Mouse (Mus musculus): ENCODE results near the gene Anapc10.
"Not testable (repeated sequence)": the region's sequence is repeated elsewhere in the genome, so short reads cannot be mapped to it uniquely, and the experiment has no call there.

Gene Anapc10

DNA sequence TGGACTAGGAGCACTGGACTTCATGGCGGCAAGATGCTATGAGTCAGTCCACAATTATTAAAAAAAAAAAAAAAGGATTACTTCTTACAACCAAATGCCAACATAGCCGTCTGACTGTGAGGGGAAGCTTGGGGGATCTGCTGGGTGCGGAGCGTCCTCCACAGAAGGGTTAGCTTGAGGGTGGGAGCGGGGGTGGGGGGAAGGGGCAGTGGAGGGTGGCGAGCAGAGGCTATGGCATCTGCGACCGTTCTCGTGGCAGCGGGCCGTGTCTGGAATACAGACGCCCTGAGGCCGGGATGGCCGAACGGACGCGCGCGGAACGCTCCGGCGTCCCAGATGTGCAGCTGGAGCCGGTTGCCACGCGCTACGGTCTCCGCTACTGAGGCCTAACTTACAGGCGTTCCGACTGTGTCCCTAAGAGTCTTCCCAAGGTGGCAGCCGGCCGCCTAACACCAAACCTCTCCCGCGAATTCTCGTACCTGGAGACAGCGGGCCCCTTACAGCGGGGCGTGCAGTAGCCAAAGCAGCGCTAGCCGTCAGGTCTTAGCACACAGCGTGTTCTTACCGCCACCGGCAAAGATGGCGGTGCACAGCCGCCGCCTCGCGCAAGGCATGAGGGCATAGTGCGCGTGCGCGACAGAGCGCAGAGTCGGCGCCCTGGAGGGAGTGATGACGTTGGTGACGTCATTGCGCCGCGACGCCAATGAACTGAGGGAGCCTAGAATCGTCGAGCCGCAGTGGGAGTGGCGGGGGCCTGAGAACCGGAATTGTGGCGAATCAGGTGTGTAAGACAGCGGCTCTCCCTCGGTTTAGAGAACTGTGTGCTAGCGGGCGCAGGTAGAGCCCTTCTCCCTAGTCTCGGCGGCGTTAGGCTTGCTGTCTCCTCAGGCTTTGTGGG is at the start of gene Anapc10, which contains the start of gene Abce1:
Gene Anapc10, plus strand, starts transcription at position 757 of the 898 bp plus-strand sequence.
Gene Abce1, minus strand, starts transcription at position 677 of the 898 bp plus-strand sequence.
- DNase-seq: peak; percentile 99

DNA sequence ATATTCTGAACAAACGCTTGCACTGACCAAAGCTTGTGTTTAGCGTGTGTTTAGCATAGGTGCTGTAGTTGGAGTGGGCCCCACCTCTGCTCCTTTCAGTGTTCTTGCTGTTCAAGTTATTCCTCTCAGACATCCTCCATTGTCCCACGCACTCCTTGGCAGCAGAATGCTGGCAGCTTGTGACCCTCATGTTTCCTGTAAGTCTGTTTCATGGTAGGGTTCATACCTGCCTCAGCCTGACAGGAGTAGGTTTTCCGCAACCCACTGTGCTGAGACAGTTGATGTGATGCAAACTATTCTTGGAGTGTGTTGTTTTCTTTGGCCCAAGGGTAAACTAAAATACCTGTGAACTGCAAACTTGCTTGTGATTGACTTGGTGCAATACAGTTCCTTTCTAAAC is 35.2 kb upstream of the Anapc10 start:
- no peak for DNase-seq

DNA sequence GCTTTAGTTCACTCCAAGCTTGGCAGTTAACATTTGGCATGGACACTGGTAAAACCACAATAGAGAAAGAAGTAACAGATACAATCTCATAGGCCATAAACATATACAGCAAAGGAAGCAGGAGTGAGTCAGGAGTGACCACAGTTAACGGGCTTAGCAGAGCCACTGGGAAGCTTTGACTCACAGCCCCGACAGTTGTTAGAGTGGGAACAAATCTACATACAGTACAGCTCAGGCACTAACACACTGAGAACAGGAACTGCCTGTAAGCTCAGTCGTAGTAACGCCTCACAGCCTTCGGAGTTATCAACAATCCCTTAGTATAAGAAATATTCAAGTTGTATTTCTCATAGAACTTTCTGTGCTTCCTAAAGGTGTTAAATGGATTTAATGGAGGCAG is 32.6 kb upstream of the Anapc10 start:
- DNase-seq: peak; percentile 2

DNA sequence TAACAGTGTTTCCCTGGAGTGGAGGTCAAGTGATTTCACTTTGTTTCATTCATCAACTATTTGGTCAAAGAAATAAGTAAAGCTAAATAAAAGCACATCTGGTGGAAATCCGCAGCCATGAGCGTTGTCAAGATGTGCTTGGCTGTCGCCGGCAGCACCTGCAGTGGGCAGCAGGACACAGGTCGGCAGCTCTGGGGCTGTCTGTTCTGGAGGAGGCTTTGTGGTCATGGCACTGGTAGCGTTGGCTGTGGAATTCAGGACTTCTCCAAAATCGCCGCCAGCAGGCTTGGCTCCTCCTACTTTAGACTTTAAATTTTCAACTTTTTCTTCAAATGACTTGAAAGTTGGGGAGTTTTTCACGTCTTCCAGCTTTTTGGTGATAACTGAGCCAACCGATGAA is 31.5 kb upstream of the Anapc10 start:
- peak; percentile 15 for DNase-seq

DNA sequence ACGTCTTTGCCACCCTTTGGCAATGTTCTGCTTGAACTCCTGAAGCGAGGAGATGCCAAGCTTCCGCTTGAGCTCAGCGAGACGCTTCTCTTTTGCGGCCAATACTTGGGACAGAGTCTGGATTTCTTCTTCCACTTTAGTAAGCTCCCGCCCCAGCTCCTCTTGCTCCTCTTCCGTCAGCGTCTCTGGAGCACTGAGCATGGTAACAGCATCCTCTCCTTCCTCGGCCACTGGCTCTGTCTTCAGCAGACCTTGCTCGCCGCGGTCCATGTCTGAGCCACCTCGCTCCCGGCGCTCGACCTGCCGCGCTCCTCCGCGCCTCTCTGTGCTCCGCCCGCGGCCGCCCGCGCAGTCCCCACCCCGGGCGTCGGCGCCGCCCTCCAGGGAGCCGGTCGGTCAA is 31.1 kb upstream of the Anapc10 start:
- peak; percentile 47 for DNase-seq

DNA sequence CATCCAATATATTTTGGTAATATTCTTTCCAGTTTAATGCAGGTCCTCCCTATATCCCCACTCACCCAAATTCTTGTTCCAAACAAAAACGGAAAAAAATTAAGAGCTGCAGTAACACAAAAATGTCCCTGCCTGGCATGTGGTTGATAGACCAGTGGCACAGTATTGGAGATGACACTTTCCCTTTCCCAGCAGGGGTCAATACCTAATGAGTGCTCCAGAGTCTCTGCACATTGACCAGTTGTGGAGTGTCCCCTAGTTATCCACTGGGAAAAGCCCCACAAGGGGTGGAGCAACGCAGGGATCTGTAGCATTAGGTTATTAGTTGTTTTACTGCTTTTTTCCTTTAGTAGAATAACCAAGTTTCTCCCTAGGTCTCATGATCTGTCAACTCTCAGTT is 30.7 kb upstream of the Anapc10 start:
- DNase-seq: peak; percentile 51

DNA sequence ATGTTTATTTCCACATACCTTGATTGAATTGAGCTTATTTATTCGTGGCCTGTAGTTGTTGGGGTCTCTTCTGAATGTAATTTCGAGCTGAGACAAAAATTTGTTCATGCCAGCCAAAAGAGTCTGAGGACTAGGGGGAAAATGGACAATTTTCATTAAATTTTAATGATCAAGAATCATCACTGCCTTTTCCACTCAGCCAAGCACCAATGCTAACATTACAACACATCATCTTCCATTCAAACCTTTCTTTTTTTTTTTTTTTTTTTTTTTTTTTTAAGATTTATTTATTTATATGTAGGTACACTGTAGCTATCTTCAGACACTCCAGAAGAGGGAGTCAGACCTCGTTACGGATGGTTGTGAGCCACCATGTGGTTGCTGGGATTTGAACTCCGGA is 25.7 kb upstream of the Anapc10 start:
- DNase-seq: not testable (repeated sequence)

DNA sequence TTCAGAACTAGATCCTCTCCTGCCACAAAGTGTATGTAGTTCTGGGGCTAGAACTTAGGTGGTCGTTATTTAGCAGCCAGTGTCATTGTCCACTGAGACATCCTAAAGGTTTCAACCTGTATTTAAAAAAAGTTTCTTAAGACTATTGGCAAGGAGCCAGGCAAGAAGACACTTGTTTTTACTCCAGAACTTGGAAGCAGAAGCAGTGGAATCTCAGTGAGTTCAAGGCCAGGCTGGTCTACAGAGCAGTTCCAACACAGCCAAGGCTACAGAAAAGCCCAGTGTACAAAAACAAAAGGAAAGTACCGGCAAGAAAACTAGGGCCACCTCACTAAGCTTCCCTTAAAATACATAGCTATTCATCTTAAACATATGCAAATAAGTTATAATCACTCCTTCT is 19.1 kb upstream of the Anapc10 start:
- DNase-seq: no peak

DNA sequence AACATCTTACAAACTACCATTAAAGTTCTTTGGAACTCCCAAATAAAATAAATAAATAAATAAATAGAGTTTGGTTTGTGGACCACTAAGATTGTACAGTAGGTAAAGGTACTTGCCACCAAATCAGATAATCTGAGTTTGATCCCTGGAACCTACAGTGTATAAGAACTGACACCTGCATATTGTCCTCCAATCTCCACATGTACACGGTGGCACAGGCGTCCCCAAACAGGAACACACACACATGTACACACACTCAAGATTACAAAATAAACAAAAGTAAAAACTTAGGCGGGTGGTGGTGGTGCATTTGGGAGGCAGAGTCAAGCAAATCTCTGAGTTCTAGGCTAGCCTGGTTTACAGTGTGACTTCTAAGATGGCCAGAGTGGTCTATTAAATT is 4.9 kb upstream of the Anapc10 start:
- DNase-seq: no peak

DNA sequence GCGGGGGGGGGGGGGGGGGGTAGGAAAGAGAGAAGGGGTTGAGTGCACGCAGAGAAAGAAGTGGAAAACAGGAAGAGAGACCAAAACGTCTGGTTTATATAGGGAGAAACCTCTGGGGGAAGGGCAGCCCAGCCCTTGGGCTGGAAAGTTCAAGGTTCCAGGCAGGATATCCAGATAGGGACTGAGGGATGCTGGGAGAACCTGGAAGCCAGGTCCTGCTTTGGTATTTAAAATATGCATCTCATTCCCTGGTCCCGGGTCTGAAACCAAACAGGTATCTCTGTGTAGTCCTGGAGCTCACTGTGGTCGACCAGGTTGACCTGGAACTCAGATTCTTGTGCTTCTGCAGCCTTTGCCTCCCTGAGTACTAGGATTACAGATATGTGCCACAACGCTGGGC is 1.1 kb downstream of the Anapc10 start:
- DNase-seq: no peak

DNA sequence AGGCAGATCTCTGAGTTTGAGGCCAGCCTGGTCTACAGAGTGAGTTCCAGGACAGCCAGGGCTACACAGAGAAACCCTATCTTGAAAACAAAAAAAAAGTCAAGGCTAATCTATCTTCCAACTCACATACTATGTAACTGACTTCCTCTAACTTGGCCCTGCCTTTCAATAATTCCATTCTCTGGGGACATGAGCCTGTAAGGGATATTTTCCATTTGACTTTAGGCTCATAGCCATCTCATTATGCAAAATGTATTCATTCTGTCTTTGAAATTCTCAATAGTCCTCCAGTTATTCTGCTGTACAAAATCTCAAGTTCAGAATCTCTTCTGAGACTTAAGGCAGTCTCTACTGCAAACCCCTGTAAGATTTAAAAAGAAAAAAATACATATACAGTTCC is 9.9 kb downstream of the Anapc10 start:
- DNase-seq: no peak

DNA sequence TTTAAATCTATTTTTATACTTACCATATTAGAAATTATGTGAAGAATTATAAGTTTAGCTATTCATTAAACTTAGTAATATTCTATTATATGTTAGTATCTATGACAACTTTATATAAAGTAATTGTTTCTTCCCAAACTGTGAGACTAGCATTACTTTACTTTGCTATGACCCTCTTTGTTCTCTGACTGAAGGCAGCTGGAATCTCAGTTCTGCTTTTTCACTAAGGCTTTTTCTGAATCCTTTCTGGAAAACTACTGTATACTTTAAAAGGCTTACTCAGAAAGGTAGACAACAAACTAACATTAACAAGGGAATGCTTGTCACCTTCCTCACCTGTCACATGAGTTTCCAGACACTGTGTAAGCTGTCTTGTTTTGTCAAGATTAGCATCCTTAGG is 11.7 kb downstream of the Anapc10 start:
- no peak for DNase-seq

DNA sequence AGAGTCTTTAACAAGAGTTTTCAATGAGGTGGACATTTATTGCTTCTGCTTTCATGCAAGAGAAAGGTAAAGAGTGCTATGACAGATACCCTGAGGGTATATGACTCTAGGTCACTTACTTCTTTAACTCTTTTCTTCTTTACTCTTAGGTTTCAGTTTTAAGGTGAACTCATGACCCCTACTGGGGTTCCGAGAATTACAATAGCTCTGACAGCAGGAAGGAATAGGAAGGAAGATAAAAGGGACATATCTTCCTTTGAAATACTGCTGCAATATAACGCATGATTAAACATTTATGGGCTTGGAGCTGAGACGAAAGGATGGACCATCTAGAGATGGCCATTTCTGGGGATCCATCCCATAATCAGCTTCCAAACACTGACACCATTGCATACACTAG is 13.0 kb downstream of the Anapc10 start:
- no peak for DNase-seq

DNA sequence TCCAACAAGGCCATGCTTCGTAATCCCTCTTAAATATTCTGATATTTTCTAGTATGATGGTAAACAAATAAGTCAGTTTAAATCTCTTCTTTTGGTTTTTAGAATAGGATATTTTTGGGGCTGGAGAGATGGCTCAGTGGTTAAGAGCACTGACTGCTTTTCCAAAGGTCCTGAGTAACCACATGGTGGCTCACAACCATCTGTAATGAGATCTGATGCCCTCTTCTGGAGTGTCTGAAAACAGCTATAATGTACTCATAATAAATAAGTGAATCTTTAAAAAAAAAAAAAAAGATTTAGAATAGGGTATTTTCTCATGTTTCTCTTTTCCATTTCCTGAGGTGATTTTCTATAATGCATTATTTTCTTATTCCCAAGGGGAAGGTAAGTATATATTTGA is 16.3 kb downstream of the Anapc10 start:
- DNase-seq: peak; percentile 9

DNA sequence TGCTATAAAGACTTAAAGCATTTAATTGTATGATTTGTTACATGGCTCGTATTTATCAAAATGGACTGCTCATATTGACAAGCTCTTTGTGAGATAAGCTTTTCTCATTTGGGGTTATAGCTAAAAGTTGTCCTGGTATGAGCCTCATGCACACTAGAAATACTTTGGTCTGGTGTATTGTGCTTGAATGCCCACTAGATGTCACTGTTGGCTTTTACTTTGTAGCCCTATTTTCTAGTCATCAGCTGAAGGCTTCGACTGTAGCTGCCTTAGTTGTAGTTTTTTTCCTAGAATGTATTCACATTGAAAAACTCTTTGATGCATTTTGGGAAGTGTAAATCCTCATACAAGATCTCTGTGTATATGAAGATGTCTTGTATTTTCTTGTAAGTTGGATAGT is 22.7 kb downstream of the Anapc10 start:
- DNase-seq: peak; percentile 75

DNA sequence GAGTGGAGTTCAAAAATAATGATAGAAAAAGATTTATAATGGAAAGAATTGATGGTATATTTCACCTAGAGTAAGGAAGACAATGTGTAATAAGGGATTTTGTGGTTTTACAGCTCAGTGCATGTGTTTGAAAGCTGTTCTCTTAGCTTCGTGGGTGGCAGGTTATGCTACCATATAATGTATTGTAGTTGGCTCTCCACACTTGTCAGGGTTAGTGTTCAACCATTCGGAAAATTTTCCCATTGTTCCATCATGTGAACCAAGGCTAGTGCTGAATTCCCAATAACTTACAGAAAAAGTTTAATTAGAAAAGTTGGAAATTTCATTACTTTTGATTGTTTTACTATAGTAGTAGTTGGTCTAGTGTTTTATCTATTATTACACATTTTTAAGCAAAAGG is 36.6 kb downstream of the Anapc10 start:
- DNase-seq: peak; percentile 93

DNA sequence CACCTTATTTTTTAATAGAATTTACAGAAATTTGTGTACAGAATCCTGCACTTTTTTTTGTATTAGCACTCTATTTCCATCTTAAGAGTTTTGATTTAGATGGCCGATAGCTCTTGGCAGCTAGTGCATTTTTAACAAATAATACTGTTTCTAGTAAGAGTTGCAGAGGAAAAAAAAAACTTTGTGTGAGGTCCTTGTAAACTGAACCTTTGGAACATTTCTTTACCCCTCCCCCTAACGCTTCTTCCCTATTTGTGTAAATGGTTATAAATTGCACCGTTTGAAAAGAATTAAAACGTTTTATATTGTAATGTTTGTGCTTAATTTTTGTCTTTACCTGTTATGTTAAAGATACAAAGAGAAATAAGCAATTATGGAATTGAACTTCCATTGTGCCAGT is 37.0 kb downstream of the Anapc10 start:
- DNase-seq: peak; percentile 37

DNA sequence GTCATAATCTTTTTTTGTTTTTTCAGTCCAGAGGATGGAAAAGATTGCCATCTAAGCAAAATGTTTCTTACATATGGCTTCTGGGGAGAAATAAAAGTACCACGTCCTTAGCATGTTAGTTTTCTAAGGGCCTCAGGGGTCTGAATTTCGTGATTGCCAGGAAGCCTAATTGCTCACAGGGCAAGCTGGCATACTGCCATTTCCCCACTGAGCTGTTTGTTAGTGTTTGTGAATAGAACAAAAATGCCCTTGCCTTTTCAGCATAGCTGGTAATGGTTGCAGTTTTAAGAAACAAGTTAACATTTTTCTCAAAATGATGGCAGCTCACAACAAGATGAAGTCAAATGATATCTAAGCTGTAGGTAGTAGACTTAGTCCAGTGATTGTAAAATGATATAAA is 38.7 kb downstream of the Anapc10 start:
- DNase-seq: peak; percentile 95

DNA sequence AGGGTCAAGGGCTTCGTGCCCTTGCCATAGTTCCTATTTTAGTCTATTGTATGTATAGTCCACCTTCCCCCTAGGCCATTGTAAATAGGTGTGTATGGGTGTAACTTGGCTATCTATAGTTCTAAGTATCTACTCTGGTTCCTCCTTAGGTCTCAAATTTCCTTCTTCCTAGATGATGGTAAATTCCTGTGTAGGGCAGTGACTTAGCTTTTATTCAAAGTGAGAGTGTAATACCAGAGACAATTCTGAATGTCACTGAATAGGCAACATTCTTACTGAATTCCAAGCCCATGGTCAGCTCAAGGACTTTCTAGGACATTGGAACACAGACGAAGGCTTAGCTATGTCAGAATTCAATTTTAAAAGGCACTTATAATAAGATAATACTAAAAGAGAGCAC is 83.3 kb downstream of the Anapc10 start:
- not testable (repeated sequence) for DNase-seq

DNA sequence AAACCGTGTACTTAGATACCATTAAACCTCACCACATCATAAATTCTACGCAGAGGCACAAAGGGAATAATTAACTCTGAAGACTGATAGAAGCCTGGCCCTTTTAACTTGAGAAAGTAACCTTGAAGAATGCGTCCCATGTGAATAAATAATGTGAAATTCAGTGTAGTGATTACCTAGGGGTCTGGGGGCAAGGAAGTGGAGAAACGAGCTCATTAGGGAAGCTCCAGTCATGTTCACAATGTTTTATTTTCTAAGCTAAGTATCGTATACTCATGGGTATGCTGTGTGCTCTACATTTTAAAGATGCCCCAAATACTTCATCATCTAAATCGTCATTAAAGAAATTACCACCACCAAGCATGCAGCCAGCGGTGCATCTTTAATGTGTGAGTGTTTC is 85.1 kb downstream of the Anapc10 start:
- no peak for DNase-seq

DNA sequence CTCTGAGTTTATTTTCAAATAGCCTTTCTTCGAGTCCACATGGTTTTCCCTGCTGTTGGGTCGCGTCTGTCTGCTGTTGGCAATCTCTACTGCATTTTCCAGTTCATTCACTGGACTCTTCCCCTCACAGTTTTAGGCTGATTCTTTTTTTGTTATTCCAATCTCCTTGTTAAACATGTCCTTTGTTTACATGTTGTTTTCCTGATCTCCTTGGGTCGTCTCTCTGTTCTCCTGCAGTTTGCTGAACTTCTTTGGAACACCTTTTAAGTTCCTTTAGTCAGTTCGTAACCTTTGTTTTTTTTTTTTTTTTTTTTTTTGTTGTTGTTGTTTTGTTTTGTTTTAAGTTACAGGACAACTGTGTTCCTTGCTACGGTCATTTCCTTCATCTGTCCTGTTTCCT is 92.9 kb downstream of the Anapc10 start:
- DNase-seq: no peak

DNA sequence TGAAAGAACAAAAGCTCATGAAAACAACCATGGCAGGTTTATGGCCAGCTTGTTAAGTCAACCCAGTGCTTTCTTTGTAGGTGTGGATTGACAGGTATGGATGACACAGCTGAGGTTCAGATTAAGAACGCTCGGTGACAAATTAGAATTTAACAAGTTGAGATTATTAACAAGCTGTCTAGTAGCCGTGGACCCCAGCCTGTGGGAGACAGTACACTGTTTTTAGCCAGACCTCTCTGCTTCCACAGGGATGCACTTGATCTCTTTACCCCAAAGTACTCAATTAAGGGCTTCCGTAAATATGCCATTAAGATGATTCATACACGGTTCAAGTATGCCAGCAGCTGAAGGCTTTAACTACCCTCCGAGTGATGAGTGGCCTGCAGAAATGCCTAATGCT is 95.4 kb downstream of the Anapc10 start:
- DNase-seq: peak; percentile 73

DNA sequence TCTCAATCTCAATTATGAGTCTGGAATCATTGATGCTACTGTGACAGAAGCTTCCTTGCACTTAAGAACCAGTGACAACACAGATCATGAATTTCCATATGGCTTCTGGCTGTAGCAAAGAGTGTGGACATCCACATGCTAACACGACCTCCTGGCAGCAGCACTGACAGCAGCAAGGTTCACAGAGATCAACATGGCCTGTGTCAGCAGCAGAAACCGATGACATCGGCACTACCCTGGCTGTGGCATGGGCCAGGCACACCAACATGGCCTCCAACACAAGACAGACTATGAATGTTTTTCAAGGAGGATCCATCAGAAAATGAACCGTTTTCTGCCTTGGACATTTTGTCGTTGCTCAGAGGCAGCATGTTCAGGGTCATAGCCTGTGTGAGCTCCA is 114.9 kb downstream of the Anapc10 start:
- no peak for DNase-seq

All from retina, postnatal 1 day (tissue).